Mouse (Mus musculus) lung, postnatal 0 days (tissue): ENCODE data around the gene Acsm5.

ENCODE experiments used
- CTCF ChIP-seq: IDR thresholded peaks from 2 replicates; pipeline ENCODE4 v1.5.1; 2016; ENCODE audit warnings: antibody characterized with exemption, mild to moderate bottlenecking
- EP300 ChIP-seq: IDR thresholded peaks from 2 replicates; pipeline ENCODE4 v1.6.1; 2016; ENCODE audit warnings: antibody characterized with exemption, mild to moderate bottlenecking, control low read depth

DNA sequence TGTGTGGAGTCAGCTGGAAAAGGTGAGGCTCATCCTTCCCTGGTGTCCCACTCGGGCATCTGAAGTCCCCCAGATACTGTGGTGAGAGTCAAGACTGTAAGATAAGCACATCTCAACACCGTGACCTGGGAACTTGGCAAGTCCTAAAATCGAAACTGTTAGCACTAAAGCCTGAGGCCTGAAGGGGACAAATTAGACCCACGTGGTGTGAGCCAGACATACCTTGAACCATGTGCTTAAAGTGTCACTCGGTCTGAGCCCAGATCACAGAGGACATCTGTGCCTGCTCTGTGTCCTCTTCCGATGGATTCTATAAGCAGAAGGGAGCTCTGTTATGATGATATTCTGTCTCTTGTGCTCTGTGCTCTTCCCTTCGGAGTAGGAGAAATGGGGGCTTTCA is 9.4 kb downstream of the Acsm5 start:
- no peak for TF ChIP-seq CTCF
- no peak for TF ChIP-seq EP300
